Mouse (Mus musculus): Measurements from ENCODE around the gene Atp5b.

- TF ChIP-seq GATA1 (IDR thresholded peaks at IDR 0.05; ENCODE audit: low read length) (no peak), TAL1 (IDR thresholded peaks at IDR 0.05; ENCODE audit: low read length) (no peak)
These were observed 8.8 kb downstream of the Atp5b start, which contains the start of gene Baz2a for GRCm38 (mm10) chr10:128091564-128092505.

Data from erythroblast, embryonic 14.5 days (primary cell).